Mouse (Mus musculus): ENCODE measurements around the gene Arv1.

The Arv1 gene

DNA sequence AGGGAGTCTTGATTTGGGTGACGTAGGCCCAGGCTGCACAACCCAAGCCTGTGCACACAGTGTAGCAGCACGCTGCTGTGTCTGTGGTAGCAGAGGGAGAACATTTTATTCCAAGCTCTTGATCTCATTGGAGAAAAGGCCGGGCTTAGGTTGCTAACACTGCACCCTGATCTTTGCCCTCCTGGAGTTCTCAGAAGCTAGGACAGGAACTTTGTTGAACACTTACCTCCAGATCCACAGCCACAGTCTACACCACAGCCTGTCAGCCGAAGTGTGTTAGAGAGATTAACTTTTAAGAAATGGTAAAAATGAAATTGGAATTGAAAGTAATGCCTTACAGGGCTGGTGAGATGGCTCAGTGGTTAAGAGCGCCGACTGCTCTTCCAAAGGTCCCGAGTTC, 2.4 kb downstream of the Arv1 start:
- DNase-seq (ENCODE audit: low spot score in 2 of 2), result no peak

DNA sequence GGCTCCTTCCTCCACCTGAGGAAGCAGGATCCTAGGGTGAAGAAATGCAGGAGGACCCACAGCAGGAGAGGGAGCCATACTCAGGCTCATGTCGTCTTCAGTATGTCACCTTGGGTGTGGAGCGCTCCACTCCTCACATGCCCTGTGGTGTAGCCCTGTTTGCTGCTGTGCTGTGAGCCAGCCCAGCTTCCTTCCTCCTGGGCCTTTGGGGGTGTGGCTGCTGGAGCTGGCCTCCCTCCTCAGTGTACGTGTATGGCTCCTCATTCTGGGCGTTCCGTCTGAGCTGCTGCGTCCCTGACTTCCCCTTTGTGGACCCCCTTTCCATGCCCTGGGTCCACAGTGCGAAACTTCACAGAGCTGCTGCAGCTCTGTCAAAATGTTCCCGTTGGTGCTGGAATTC, 10.9 kb downstream of the Arv1 start:
- DNase-seq (ENCODE audit: low spot score in 2 of 2), result no peak

GRCm38 (mm10) chr8:124735371-124735911, 13.5 kb downstream of the Arv1 start:
- DNase-seq (ENCODE audit: low spot score in 2 of 2), result no peak

- DNase-seq (ENCODE audit: low spot score in 2 of 2), result no peak
These were observed 17.3 kb downstream of the Arv1 start for GRCm38 (mm10) chr8:124739268-124739667.

DNA sequence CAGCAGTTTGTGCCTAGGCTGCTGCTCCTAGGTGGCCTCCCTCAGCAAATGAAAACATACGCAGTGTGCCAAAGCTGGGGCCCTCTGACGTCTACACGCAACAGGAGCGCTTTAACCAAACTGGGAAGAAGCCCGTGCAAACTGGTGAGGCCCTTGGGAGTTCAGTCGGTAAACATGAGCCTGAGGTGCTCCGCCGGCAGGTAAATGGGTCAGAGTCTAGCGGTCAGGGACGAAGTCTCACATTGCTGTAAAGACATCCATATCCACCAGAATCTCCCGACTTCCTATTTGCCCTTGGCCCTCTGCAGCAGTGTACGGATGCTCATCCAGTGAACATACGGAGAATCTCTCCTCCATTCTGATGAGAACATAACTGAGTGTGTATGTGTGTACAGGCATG, 24.7 kb downstream of the Arv1 start:
- DNase-seq (ENCODE audit: low spot score in 2 of 2), result no peak

DNA sequence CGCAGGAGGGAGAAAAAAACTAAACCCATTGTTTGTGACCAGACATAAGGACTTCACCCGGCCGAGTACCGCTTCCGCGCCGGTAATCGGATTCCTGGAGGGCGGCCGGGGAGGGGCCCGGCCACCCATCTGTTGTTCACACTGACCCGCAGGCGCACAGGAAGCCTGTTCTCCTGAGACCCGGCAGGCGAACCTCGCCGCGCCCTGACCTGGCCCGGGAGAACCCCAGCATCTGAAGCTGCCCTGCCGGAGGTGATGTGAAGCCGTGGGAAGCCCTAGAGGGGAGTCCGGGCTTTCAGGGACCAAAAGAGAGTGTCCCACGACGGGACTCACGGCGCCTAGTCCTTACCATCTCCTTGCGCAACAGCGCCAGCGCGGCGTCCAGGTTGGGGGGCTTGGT, 29.3 kb downstream of the Arv1 start:
- no peak for DNase-seq (ENCODE audit: low spot score in 2 of 2)

DNA sequence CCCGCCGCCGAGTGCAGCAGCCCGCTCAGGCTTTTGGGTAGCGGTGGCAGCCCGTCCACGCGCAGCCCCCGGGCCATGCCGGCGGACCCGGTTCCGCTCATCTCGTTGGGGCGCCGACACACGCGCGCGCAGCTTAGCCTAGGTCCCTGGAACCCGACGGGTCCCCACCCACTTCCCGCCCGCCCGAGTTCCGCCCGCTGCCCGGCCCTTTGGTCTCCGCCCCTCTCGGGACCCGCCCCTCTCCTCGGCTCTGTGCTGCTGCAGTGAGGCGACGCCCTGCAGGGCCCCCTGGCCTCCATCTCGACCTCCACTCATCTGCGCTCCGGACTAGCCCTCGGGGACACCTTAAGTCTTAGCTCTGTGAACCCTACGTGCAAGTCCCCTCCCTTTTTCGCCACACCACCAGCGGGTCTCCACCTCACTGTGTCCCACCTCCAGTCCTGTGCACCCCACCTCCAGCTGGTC, 29.8 kb downstream of the Arv1 start, which contains the start of gene Fam89a:
Gene Fam89a, minus strand, starts transcription at position 124 of the 465 bp plus-strand sequence.
- DNase-seq (ENCODE audit: low spot score in 2 of 2), result peak in 1 of 2 experiments; percentile 21

DNA sequence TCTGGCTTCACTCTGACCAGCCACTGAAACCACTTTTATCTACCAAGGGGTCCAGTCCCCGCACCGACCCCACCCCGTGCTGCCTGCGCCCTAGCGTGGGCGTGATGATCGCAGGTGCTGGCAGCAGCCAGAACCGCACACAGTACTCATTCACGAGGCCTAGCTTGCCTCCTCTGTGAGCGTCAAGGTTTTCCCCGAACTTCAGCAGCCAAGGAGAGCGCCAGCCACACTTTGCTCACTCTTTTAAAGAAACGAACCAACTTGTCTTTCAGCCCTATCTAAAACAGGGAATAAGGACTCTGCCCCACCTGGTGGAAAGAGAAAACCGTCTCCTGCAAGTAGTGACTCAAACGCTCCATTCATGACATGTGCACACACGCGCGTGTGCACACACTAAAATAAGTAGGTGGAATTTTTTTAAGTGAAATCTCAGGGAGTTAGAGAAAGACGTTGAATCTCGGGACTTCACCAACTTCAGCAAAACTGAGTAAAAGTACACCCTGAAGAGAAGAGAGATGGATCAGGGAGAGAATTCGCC, 30.5 kb downstream of the Arv1 start:
- no peak for DNase-seq (ENCODE audit: low spot score in 2 of 2)

- no peak for DNase-seq (ENCODE audit: low spot score in 2 of 2)
These were observed 32.3 kb downstream of the Arv1 start for GRCm38 (mm10) chr8:124754101-124754791.

DNA sequence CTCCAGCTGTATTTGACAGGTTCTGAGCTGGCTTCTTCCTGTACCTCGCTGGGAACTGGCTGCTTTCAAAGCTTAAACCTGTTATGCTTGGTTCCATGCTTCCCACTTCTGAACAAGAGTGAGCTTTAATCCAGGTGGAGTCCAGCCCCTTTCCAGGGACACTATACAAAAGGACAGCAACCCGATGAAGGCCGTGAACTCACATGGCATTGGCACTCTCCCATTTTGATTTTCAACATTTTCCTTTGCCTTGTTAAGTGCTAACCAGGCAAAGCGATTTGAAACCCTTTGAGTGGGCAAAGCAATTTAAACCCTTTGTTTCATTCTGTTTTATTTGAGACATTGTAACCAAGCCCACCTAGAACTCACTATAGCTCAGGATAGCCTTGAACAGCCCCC, 32.9 kb downstream of the Arv1 start:
- no peak for DNase-seq (ENCODE audit: low spot score in 2 of 2)

DNA sequence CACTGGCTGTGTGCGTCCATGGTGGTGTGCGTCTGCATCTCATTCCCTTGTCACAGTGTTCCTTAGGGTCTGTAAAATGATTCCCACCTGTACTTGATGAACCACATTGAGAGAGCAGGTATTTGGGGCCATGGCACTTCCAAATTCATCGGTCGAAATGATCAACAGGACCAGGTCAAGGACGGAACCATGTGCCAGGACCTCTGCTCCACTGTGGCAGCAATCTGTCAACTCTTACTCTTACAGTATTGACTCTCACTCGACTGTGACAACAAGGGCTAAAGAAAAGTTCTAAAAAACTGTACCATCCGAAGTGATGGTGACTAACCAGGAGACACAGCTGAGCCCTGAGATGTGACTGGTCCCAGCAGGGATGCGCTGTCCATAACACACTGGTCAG, 33.5 kb downstream of the Arv1 start:
- no peak for DNase-seq (ENCODE audit: low spot score in 2 of 2)

GRCm38 (mm10) chr8:124756153-124756552, 34.2 kb downstream of the Arv1 start:
- no peak for DNase-seq (ENCODE audit: low spot score in 2 of 2)

GRCm38 (mm10) chr8:124756601-124757000, 34.7 kb downstream of the Arv1 start:
- DNase-seq (ENCODE audit: low spot score in 2 of 2), result no peak

GRCm38 (mm10) chr8:124758544-124758943, 36.6 kb downstream of the Arv1 start:
- DNase-seq (ENCODE audit: low spot score in 2 of 2), result no peak

GRCm38 (mm10) chr8:124763061-124763460, 41.1 kb downstream of the Arv1 start:
- DNase-seq (ENCODE audit: low spot score in 2 of 2), result no peak

DNA sequence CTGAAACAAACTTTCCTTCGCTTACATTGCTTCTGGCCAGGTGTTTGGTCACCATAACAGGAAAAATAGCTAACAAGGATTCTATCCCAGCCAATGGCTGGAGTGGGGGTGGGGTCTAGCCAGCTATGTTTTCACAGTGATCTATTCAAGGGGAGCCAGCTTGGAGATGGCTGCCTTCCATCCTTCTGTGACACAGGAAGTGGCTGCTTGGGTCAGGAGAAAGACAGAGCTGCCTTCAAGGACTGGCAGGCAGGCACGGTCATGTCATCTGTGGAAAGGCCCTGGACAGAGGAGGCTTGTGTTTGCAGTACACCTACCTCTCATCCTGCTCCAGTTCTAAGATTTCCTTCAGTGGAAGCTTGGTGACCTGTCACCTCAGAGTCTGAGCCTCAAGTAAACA, 50.5 kb downstream of the Arv1 start:
- DNase-seq (ENCODE audit: low spot score in 2 of 2), result no peak

GRCm38 (mm10) chr8:124775695-124776094, 53.8 kb downstream of the Arv1 start:
- peak in 1 of 2 experiments; percentile 31 for DNase-seq (ENCODE audit: low spot score in 2 of 2)

DNA sequence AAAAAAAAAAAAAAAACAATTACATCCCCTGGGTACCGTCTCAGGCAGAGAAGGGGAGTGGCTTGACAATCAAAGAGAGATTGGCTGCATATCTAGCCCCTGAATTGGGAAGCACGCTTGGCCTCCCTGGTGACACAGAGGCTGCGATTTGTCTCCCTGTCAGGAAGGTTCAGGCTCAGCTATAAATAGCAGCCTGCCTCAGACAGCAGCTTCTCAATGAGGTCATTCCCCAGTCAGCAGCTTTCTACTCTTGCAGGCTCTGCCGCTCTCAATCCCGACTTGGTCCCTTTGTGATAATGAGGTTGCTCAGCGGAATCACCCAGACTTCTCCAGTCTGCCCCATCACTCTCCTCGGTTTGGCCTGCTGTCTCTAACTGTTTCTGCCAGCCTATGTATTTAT, 58.3 kb downstream of the Arv1 start:
- DNase-seq (ENCODE audit: low spot score in 2 of 2), result no peak

DNA sequence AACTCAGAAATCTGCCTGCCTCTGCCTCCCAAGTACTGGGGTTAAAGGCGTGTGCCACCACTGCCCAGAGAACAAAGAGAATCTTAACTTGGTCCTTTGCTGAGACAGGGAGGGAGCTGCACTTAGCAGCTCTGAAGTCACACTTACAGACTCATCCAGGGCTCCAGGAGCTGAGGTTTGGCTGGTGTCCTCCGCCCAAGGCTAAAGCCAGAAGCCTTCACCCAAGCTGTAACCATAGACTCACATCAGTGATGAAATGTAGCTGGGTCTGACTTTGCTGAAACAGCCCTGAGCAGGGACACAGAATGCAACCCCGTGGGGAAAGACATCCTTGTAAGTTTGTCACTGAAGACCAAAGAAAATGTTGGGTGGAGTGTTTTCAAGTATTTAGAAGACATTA, 60.5 kb downstream of the Arv1 start:
- DNase-seq (ENCODE audit: low spot score in 2 of 2), result no peak

- DNase-seq (ENCODE audit: low spot score in 2 of 2), result no peak
These were observed 61.3 kb downstream of the Arv1 start for GRCm38 (mm10) chr8:124783228-124783627.
